Mouse (Mus musculus) embryonic facial prominence, embryonic 11.5 days (tissue): ENCODE measurements around the gene Hist1h4h. TPM values are rescaled to one million over a fixed set of nuclear protein-coding genes. Genes with fewer than 3 reads are reported as not detected.
"Not testable (repeated sequence)": the region's sequence is repeated elsewhere in the genome, so short reads cannot be mapped to it uniquely, and the experiment has no call there.

ENCODE experiments used
- ATAC-seq: fragments of 200-750 bp; cut with Nextera tagmentation; replicated peaks from 2 replicates; pipeline ENCODE4 v1.8.0; 2017; ENCODE audit warnings: low read depth; ENCODE audit not compliant: insufficient number of reproducible peaks, low FRiP score, low TSS enrichment
- DNase-seq: peaks from one replicate; pipeline ENCODE4 v3.0.0-alpha.2; 2015; ENCODE audit warnings: low spot score
- H3K27ac ChIP-seq: fragments of 300-500 bp; sonication (generic); replicated peaks from 2 replicates; pipeline ENCODE4 v1.5.1; 2014; ENCODE audit warnings: mild to moderate bottlenecking, low read depth, low read length, control low read depth
- H3K27me3 ChIP-seq: fragments of 300-500 bp; sonication (generic); 2 replicates; pipeline ENCODE4 v1.6.1; 2014; ENCODE audit warnings: mild to moderate bottlenecking, low read length, moderate library complexity, mixed read lengths; ENCODE audit not compliant: control insufficient read depth, insufficient read depth
- H3K36me3 ChIP-seq: fragments of 300-500 bp; sonication (generic); replicated peaks from 2 replicates; pipeline ENCODE4 v1.6.1; 2014; ENCODE audit warnings: low read depth, mild to moderate bottlenecking, low read length, moderate library complexity, mixed read lengths; ENCODE audit not compliant: control insufficient read depth, insufficient read depth
- H3K4me1 ChIP-seq: fragments of 300-500 bp; sonication (generic); 2 replicates; pipeline ENCODE4 v1.6.1; 2014; ENCODE audit warnings: low read length, mixed read lengths; ENCODE audit not compliant: control insufficient read depth, insufficient read depth
- H3K4me2 ChIP-seq: fragments of 300-500 bp; sonication (generic); 2 replicates; pipeline ENCODE4 v1.6.1; 2014; ENCODE audit warnings: low read depth, mild to moderate bottlenecking, control low read depth, low read length, moderate library complexity
- H3K4me3 ChIP-seq: fragments of 300-500 bp; sonication (generic); 2 replicates; pipeline ENCODE4 v1.5.1; 2014; ENCODE audit warnings: low read depth, low read length, control low read depth
- H3K9ac ChIP-seq: fragments of 300-500 bp; sonication (generic); replicated peaks from 2 replicates; pipeline ENCODE4 v1.6.1; 2014; ENCODE audit warnings: mild to moderate bottlenecking, control low read depth, low read length
- H3K9me3 ChIP-seq: fragments of 300-500 bp; sonication (generic); replicated peaks from 2 replicates; pipeline ENCODE4 v1.6.1; 2016; ENCODE audit warnings: mild to moderate bottlenecking, low read length, inconsistent platforms, mixed read lengths; ENCODE audit not compliant: control insufficient read depth
- WGBS: fragments of 180-500 bp; shearing (Covaris S2); extraction: QIAGEN DNeasy Blood & Tissue Kit; methylation state at CpG from one replicate; pipeline ENCODE4 v1.1.7; 2014; 5-methylcytosine and 5-hydroxymethylcytosine counted together
- polyA plus RNA-seq: library from polyadenylated mRNA; unstranded; fragments of >200 nt; fragmentation: Nextera tagmentation; extraction: Ambion mirVana; gene quantifications from 2 replicates; pipeline ENCODE4 v1.2.1, GENCODE M21; 2014

The Hist1h4h gene
- polyA plus RNA-seq, 1 experiment from 2014 or later = 3.5 TPM

- Histone ChIP-seq H3K27me3 (no peaks in the 10 kb centered on the region), H3K4me2 (peak overlapping the region; percentile 55), H3K27ac (peak overlapping the region; percentile 97), H3K4me3 (peak overlapping the region; percentile 56), H3K36me3 (no peaks in the 10 kb centered on the region), H3K9me3 (no peaks in the 10 kb centered on the region), H3K4me1 (no peaks in the 10 kb centered on the region), H3K9ac (peak overlapping the region; percentile 92)
- WGBS = 27% methylated on average over 9 of the region's 9 CpGs
- DNase-seq (peak; percentile 56), ATAC-seq (no peak)
These were observed 1.6 kb downstream of the Hist1h4h start for GRCm38 (mm10) chr13:23532262-23533075.

- Histone ChIP-seq H3K9ac (peak within 1 kb of the TSS; percentile 79), H3K27ac (peak within 1 kb of the TSS; percentile 97), H3K4me2 (peak within 1 kb of the TSS; percentile 69), H3K4me3 (peak within 1 kb of the TSS; percentile 56)
- not testable (repeated sequence) for H3K36me3 ChIP-seq, H3K4me1 ChIP-seq, H3K9me3 ChIP-seq, H3K27me3 ChIP-seq
- ATAC-seq = peak; percentile 58
- under 1% methylated on average over 25 of the region's 53 CpGs for WGBS
- peak; percentile 94 for DNase-seq
These were observed 2.9 kb downstream of the Hist1h4h start, which contains the start of gene Hist1h2af for GRCm38 (mm10) chr13:23533560-23534367. TSS of gene Hist1h2af (plus strand) at chr13:23533906.

GRCm38 (mm10) chr13:23534368-23535131 lies 3.7 kb downstream of the Hist1h4h start:
- Histone ChIP-seq H3K9me3 (no peaks in the 10 kb centered on the region), H3K4me1 (no peaks in the 10 kb centered on the region), H3K9ac (peak overlapping the region; percentile 79), H3K4me3 (peak overlapping the region; percentile 56), H3K4me2 (peak overlapping the region; percentile 69), H3K27me3 (no peaks in the 10 kb centered on the region), H3K27ac (peak overlapping the region; percentile 97), H3K36me3 (no peaks in the 10 kb centered on the region)
- ATAC-seq = 0 out of 2 replicates have a peak, but pooled peaks have one; percentile 0
- WGBS = under 1% methylated on average over 15 of the region's 15 CpGs
- DNase-seq = peak; percentile 77

DNA sequence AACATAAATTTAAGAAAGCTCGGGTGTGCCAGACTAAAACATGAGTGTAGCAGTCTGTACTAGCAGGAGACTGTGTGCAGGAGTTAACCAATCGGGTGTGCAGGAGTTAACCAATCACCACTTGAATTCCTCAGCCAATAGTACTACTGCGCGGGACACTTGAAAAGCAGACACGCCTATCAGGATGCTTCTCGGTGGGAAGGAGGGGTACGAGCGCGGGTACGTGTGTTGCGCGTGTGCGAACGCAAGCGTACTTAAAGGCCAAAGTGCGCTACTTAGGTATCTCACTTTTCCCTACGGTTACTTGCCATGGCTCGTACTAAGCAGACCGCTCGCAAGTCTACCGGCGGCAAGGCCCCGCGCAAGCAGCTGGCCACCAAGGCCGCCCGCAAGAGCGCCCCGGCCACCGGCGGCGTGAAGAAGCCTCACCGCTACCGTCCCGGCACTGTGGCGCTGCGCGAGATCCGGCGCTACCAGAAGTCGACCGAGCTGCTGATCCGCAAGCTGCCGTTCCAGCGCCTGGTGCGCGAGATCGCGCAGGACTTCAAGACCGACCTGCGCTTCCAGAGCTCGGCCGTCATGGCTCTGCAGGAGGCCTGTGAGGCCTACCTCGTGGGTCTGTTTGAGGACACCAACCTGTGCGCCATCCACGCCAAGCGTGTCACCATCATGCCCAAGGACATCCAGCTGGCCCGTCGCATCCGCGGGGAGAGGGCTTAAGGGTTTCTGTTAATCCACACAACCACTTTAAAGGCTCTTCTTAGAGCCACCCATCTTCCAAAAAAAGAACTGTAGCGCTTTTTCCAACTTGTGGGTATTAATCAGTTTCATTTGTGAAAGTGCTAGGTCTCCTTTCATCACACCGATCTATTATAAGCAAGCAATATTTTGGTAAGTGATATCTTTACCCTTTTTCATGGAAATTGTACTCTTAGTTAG lies 4.6 kb downstream of the Hist1h4h start, which contains the start of gene Hist1h3g:
TSS of gene Hist1h3g (plus strand) at position 286 of the 939 bp plus-strand sequence.
- H3K27me3 ChIP-seq, H3K36me3 ChIP-seq, H3K9me3 ChIP-seq, H3K4me1 ChIP-seq: not testable (repeated sequence)
- Histone ChIP-seq H3K4me3 (peak within 1 kb of the TSS; percentile 56), H3K4me2 (peak within 1 kb of the TSS; percentile 69), H3K9ac (peak within 1 kb of the TSS; percentile 79), H3K27ac (peak within 1 kb of the TSS; percentile 97)
- peak; percentile 92 for ATAC-seq
- peak; percentile 96 for DNase-seq
- WGBS = 0% methylated on average over 42 of the region's 62 CpGs

DNA sequence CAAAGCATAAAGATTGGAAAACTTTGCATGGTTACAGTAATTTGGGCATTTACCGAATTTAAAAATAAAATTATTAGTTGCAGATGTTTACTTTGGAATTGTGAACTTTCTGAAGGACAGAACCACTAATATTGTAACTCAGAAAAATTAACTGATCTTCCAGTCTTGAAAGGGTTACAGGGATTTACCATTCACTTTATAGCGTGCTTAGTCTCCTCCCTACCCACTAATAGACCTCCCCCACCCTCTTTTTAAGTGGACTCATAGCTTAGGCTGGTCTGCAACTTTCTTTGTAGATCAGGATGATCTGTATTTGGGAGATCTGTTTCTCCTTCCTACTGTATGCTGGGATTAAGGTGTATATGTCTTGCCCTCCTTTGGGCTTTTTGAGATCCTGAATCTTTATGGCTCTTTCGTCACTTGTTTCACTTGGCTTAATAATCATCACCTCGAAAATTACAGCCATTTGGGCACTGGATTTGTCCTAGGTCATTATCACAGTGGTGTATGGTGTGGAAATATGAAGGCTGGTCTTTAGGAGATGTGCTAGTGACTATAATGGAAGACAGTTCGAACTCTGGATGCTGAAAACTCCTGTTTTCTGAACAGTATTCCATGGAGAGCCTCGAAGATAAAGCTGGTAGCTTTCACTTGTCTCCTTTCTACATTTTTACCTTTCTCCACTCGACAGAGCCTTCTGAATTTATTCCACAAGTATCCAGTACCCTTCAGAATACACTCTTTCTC lies 5.4 kb downstream of the Hist1h4h start:
- DNase-seq = peak; percentile 63

DNA sequence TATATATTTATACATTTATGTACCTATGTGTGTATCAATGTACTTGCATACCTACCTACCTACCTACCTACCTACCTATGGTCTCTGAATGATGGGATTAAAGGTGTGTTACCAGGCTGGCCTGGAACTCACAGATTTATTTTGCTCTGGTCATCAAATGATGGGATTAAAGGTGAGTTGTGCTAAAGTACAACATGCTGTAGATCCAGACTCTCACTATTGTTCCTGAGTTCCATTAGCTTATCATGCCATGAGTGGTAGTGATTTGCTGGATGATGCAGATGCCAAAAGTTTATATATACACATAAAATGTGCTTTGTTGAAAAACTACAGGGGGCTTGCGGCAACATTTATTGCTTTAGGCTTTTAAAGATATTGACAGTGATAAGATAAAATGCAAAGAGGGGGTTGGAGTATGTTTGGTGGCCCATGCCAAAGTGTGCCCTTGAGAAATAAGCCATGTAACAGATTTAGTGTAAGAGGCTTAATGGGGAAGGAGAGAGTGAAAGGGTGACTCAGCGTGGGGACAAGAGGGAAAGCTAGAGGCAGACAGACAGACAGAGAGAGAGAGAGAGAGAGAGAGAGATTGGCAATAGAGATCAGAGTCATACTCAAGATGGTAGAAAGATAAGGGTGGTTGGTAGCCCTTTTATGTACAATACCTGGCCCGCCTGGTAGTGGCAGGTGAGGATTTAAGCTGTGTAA lies 6.3 kb downstream of the Hist1h4h start:
- ATAC-seq (no peak), DNase-seq (no peak)
- peak overlapping the region; percentile 56 for H3K4me3 ChIP-seq
- peak overlapping the region; percentile 17 for H3K4me2 ChIP-seq
- H3K36me3 ChIP-seq = no peaks in the 10 kb centered on the region
- H3K27me3 ChIP-seq = no peaks in the 10 kb centered on the region
- H3K9me3 ChIP-seq = no peaks in the 10 kb centered on the region
- H3K4me1 ChIP-seq = no peaks in the 10 kb centered on the region
- no peak overlapping the region for H3K27ac ChIP-seq
- WGBS = 86% methylated on average over 3 of the region's 3 CpGs
- peak overlapping the region; percentile 7; the same call in 1 of the 2 replicates for H3K9ac ChIP-seq

More for the DNA sequence above, 5.4 kb downstream of the Hist1h4h start:
- Histone ChIP-seq H3K9ac (peak overlapping the region; percentile 71), H3K36me3 (no peaks in the 10 kb centered on the region), H3K4me1 (no peaks in the 10 kb centered on the region), H3K4me2 (peak overlapping the region; percentile 66), H3K27ac (peak overlapping the region; percentile 97), H3K9me3 (no peaks in the 10 kb centered on the region), H3K4me3 (peak overlapping the region; percentile 56), H3K27me3 (no peaks in the 10 kb centered on the region)
- 18% methylated on average over 7 of the region's 7 CpGs for whole genome bisulfite sequencing
- ATAC-seq = no peak
